Mouse (Mus musculus) urinary bladder, postnatal 25 days (tissue): ENCODE measurements around the gene Ndufaf3.
A peak's percentile ranks its signal among the peaks of the same experiment; 100 is the strongest.
"Not testable (repeated sequence)": the region's sequence is repeated elsewhere in the genome, so short reads cannot be mapped to it uniquely, and the experiment has no call there.

Experiments
- DNase-seq: peaks from one replicate; pipeline ENCODE4 v3.0.0; 2022; ENCODE audit warnings: low spot score

Ndufaf3 gene

GRCm38 (mm10) chr9:108566815-108567776 is at the start of gene Ndufaf3:
Ndufaf3 (minus strand) TSS chr9:108567434.
- DNase-seq, result peak; percentile 92

- no peak for DNase-seq
Measured at GRCm38 (mm10) chr9:108611488-108611887, 44.3 kb upstream of the Ndufaf3 start.

GRCm38 (mm10) chr9:108608889-108609288 is 41.7 kb upstream of the Ndufaf3 start:
- no peak for DNase-seq

GRCm38 (mm10) chr9:108607929-108608328 is 40.7 kb upstream of the Ndufaf3 start:
- not testable (repeated sequence) for DNase-seq

- DNase-seq, result no peak
Measured at GRCm38 (mm10) chr9:108601986-108602385, 34.8 kb upstream of the Ndufaf3 start.

GRCm38 (mm10) chr9:108600011-108600410 is 32.8 kb upstream of the Ndufaf3 start:
- no peak for DNase-seq

GRCm38 (mm10) chr9:108599021-108599566 is 31.9 kb upstream of the Ndufaf3 start:
- no peak for DNase-seq

GRCm38 (mm10) chr9:108596998-108597764 is 29.9 kb upstream of the Ndufaf3 start, which contains the start of gene P4htm:
P4htm (minus strand) TSS chr9:108597667.
- DNase-seq, result peak; percentile 52

- DNase-seq, result no peak
Measured at GRCm38 (mm10) chr9:108594354-108594753, 27.1 kb upstream of the Ndufaf3 start.

GRCm38 (mm10) chr9:108591462-108591861 is 24.2 kb upstream of the Ndufaf3 start:
- no peak for DNase-seq

GRCm38 (mm10) chr9:108589229-108589628 is 22.0 kb upstream of the Ndufaf3 start:
- no peak for DNase-seq

GRCm38 (mm10) chr9:108587571-108588180 is 20.4 kb upstream of the Ndufaf3 start:
- no peak for DNase-seq

- DNase-seq, result no peak
Measured at GRCm38 (mm10) chr9:108579344-108579690, 12.1 kb upstream of the Ndufaf3 start.

GRCm38 (mm10) chr9:108578545-108579343 is 11.5 kb upstream of the Ndufaf3 start, which contains the start of gene Wdr6:
Wdr6 (minus strand) TSS chr9:108578739.
- DNase-seq, result peak; percentile 81

- peak; percentile 46 for DNase-seq
Measured at GRCm38 (mm10) chr9:108577934-108578544, 10.8 kb upstream of the Ndufaf3 start.

- no peak for DNase-seq
Measured at GRCm38 (mm10) chr9:108577025-108577424, 9.8 kb upstream of the Ndufaf3 start.

- DNase-seq, result no peak
Measured at GRCm38 (mm10) chr9:108575321-108576297, 8.4 kb upstream of the Ndufaf3 start.

GRCm38 (mm10) chr9:108574921-108575320 is 7.7 kb upstream of the Ndufaf3 start:
- DNase-seq, result no peak
